Mouse (Mus musculus): Measurements from ENCODE around the gene Mfsd13b. TPM values are rescaled to one million over a fixed set of nuclear protein-coding genes. Genes with fewer than 3 reads are reported as not detected.
A peak's percentile ranks its signal among the peaks of the same experiment; 100 is the strongest.

The Mfsd13b gene
- total and polyA plus RNA-seq, 3 experiments: not detected

GRCm38 (mm10) chr7:121053071-121053470 lies 70.8 kb downstream of the Mfsd13b start:
- dilution Hi-C loops (cut with MboI; ENCODE audit: extremely low pct_ligation_motif_present, extremely low pct_unique_long_range_greater_than_20kb, low sequenced_read_pairs): no loop called here
- Histone ChIP-seq H3K4me1 (ENCODE audit: control insufficient read depth in 1 of 2, insufficient read depth in 2 of 2) (no peaks in the 10 kb centered on the region), H3K27ac (ENCODE audit: insufficient read depth, low read depth) (no peak overlapping the region), H3K9me3 (replicated peaks; ENCODE audit: low read length) (no peaks in the 10 kb centered on the region), H3K9ac (ENCODE audit: insufficient read depth, low read depth) (no peak overlapping the region), H3K27me3 (replicated peaks) (no peaks in the 10 kb centered on the region), H3K79me2 (replicated peaks; ENCODE audit: control insufficient read depth, extremely low read depth, insufficient read depth, poor library complexity, severe bottlenecking) (no peaks in the 10 kb centered on the region), H3K4me3 (replicated peaks in 1 of 3; ENCODE audit: low read depth in 2 of 3, low read length in 2 of 3, poor library complexity in 1 of 3) (no peak overlapping the region), H3K4me2 (ENCODE audit: insufficient read depth, low read depth, poor library complexity, severe bottlenecking) (no peak overlapping the region), H3K36me3 (replicated peaks in 1 of 2; ENCODE audit: control insufficient read depth in 1 of 2, insufficient read depth in 1 of 2, low read length in 1 of 2) (peaks cover 25 to 86% of the 10 kb centered on the region in 2 experiments)
- TF ChIP-seq CHD2 (IDR thresholded peaks at IDR 0.05; ENCODE audit: low read length) (no peak), UBTF (IDR thresholded peaks at IDR 0.05; ENCODE audit: low read depth, low read length) (no peak), TBP (conservative IDR thresholded peaks at IDR 0.05; ENCODE audit: low read depth, low read length) (no peak), MYC (IDR thresholded peaks at IDR 0.05; ENCODE audit: low read depth, low read length) (no peak), ETS1 (conservative IDR thresholded peaks at IDR 0.05; ENCODE audit: low read depth, low read length) (no peak), JUND (conservative IDR thresholded peaks at IDR 0.05; ENCODE audit: low read depth, low read length) (no peak), TCF12 (IDR thresholded peaks at IDR 0.05; ENCODE audit: low read depth, low read length) (no peak), ZC3H11A (IDR thresholded peaks at IDR 0.05; ENCODE audit: low read depth, low read length) (no peak)
- DNase-seq (ENCODE audit: extremely low read depth): no peak
- in situ Hi-C loops (cut with MboI; ENCODE audit: low pct_ligation_motif_present, low pct_unique_long_range_greater_than_20kb, low sequenced_read_pairs): no loop called here

GRCm38 (mm10) chr7:121059477-121060218 lies 77.3 kb downstream of the Mfsd13b start:
- in situ Hi-C loops (cut with MboI; ENCODE audit: low pct_ligation_motif_present, low pct_unique_long_range_greater_than_20kb, low sequenced_read_pairs): no loop called here
- peaks cover 19 to 80% of the 10 kb centered on the region in 2 experiments for H3K36me3 ChIP-seq (replicated peaks in 1 of 2; ENCODE audit: control insufficient read depth in 1 of 2, insufficient read depth in 1 of 2, low read length in 1 of 2)
- dilution Hi-C loops (cut with MboI; ENCODE audit: extremely low pct_ligation_motif_present, extremely low pct_unique_long_range_greater_than_20kb, low sequenced_read_pairs): no loop called here
- no peak for DNase-seq (ENCODE audit: extremely low read depth)
- TF ChIP-seq RCOR1 (conservative IDR thresholded peaks at IDR 0.05; ENCODE audit: low read depth, low read length) (no peak), CHD1 (IDR thresholded peaks at IDR 0.05; ENCODE audit: low read depth, low read length) (no peak), ZKSCAN1 (IDR thresholded peaks at IDR 0.05; ENCODE audit: borderline replicate concordance, low read depth, low read length) (no peak), POLR2AphosphoS2 (IDR thresholded peaks at IDR 0.05; ENCODE audit: low read depth, low read length) (no peak), CTCF (conservative IDR thresholded peaks at IDR 0.05 in 1 of 2, IDR thresholded peaks at IDR 0.05 in 1 of 2; ENCODE audit: low read depth in 2 of 2, low read length in 2 of 2) (no peak)
- H3K9ac ChIP-seq (ENCODE audit: insufficient read depth, low read depth): no peak overlapping the region
- H3K9me3 ChIP-seq (replicated peaks; ENCODE audit: low read length): no peaks in the 10 kb centered on the region
- H3K4me1 ChIP-seq (ENCODE audit: control insufficient read depth in 1 of 2, insufficient read depth in 2 of 2): no peaks in the 10 kb centered on the region
- no peak overlapping the region for H3K4me3 ChIP-seq (replicated peaks in 1 of 3; ENCODE audit: low read depth in 2 of 3, low read length in 2 of 3, poor library complexity in 1 of 3)
- no peak overlapping the region for H3K27ac ChIP-seq (ENCODE audit: insufficient read depth, low read depth)
- no peaks in the 10 kb centered on the region for H3K79me2 ChIP-seq (replicated peaks; ENCODE audit: control insufficient read depth, extremely low read depth, insufficient read depth, poor library complexity, severe bottlenecking)
- H3K4me2 ChIP-seq (ENCODE audit: insufficient read depth, low read depth, poor library complexity, severe bottlenecking): no peak overlapping the region
- no peaks in the 10 kb centered on the region for H3K27me3 ChIP-seq (replicated peaks)

GRCm38 (mm10) chr7:121064309-121064708 lies 82.0 kb downstream of the Mfsd13b start:
- TF ChIP-seq SMC3 (IDR thresholded peaks at IDR 0.05; ENCODE audit: low read depth, low read length): peak; percentile 24; the same call in 1 of the 2 replicates
- no peak for TF ChIP-seq CHD1 (IDR thresholded peaks at IDR 0.05; ENCODE audit: low read depth, low read length)
- peak; percentile 52 for TF ChIP-seq RAD21 (IDR thresholded peaks at IDR 0.05; ENCODE audit: low read depth, low read length)
- TF ChIP-seq KAT2A (IDR thresholded peaks at IDR 0.05; ENCODE audit: insufficient replicate concordance, low read length): no peak
- no peak for TF ChIP-seq IRF4 (IDR thresholded peaks at IDR 0.05; ENCODE audit: low read depth, low read length)
- TF ChIP-seq CTCF (conservative IDR thresholded peaks at IDR 0.05 in 1 of 2, IDR thresholded peaks at IDR 0.05 in 1 of 2; ENCODE audit: low read depth in 2 of 2, low read length in 2 of 2): peak in 1 of 2 experiments; percentile 52; a peak in 2 of 4 replicates
- no peak for TF ChIP-seq ZC3H11A (IDR thresholded peaks at IDR 0.05; ENCODE audit: low read depth, low read length)
- no peak for TF ChIP-seq SIN3A (IDR thresholded peaks at IDR 0.05; ENCODE audit: low read length)
- TF ChIP-seq TCF12 (IDR thresholded peaks at IDR 0.05; ENCODE audit: low read depth, low read length): no peak
- TF ChIP-seq JUND (conservative IDR thresholded peaks at IDR 0.05; ENCODE audit: low read depth, low read length): no peak
- no peak for TF ChIP-seq EP300 (IDR thresholded peaks at IDR 0.05; ENCODE audit: low read length)
- TF ChIP-seq ZMIZ1 (IDR thresholded peaks at IDR 0.05; ENCODE audit: low read depth, low read length): no peak
- no peak for TF ChIP-seq ZKSCAN1 (IDR thresholded peaks at IDR 0.05; ENCODE audit: borderline replicate concordance, low read depth, low read length)
- TF ChIP-seq E2F4 (IDR thresholded peaks at IDR 0.05; ENCODE audit: insufficient replicate concordance, low read depth, low read length): no peak
- no peak for TF ChIP-seq GABPA (IDR thresholded peaks at IDR 0.05; ENCODE audit: insufficient replicate concordance, low read depth, low read length)
- TF ChIP-seq PAX5 (IDR thresholded peaks at IDR 0.05; ENCODE audit: low read length): no peak
- no peak for TF ChIP-seq ETS1 (conservative IDR thresholded peaks at IDR 0.05; ENCODE audit: low read depth, low read length)
- no peak for TF ChIP-seq CHD2 (IDR thresholded peaks at IDR 0.05; ENCODE audit: low read length)

More at GRCm38 (mm10) chr7:121064309-121064708, 82.0 kb downstream of the Mfsd13b start:
- Histone ChIP-seq H3K4me3 (replicated peaks in 1 of 3; ENCODE audit: low read depth in 2 of 3, low read length in 2 of 3, poor library complexity in 1 of 3) (no peak overlapping the region), H3K4me2 (ENCODE audit: insufficient read depth, low read depth, poor library complexity, severe bottlenecking) (no peak overlapping the region), H3K9ac (ENCODE audit: insufficient read depth, low read depth) (no peak overlapping the region), H3K36me3 (replicated peaks in 1 of 2; ENCODE audit: control insufficient read depth in 1 of 2, insufficient read depth in 1 of 2, low read length in 1 of 2) (peaks cover 13 to 67% of the 10 kb centered on the region in 2 experiments), H3K4me1 (ENCODE audit: control insufficient read depth in 1 of 2, insufficient read depth in 2 of 2) (no peaks in the 10 kb centered on the region), H3K79me2 (replicated peaks; ENCODE audit: control insufficient read depth, extremely low read depth, insufficient read depth, poor library complexity, severe bottlenecking) (no peaks in the 10 kb centered on the region), H3K27me3 (replicated peaks) (no peaks in the 10 kb centered on the region), H3K27ac (ENCODE audit: insufficient read depth, low read depth) (no peak overlapping the region), H3K9me3 (replicated peaks; ENCODE audit: low read length) (no peaks in the 10 kb centered on the region)
- dilution Hi-C loops (cut with MboI; ENCODE audit: extremely low pct_ligation_motif_present, extremely low pct_unique_long_range_greater_than_20kb, low sequenced_read_pairs) (no loop called here), in situ Hi-C loops (cut with MboI; ENCODE audit: low pct_ligation_motif_present, low pct_unique_long_range_greater_than_20kb, low sequenced_read_pairs) (no loop called here)
- no peak for DNase-seq (ENCODE audit: extremely low read depth)

All from CH12.LX (cell line).